Mouse (Mus musculus): Measurements from ENCODE around the gene Camkk2. TPM values are rescaled to one million over a fixed set of nuclear protein-coding genes. Genes with fewer than 3 reads are reported as not detected.

Gene Camkk2
- polyA plus RNA-seq, 1 experiment from 2014 or later = 11.8 TPM

DNA sequence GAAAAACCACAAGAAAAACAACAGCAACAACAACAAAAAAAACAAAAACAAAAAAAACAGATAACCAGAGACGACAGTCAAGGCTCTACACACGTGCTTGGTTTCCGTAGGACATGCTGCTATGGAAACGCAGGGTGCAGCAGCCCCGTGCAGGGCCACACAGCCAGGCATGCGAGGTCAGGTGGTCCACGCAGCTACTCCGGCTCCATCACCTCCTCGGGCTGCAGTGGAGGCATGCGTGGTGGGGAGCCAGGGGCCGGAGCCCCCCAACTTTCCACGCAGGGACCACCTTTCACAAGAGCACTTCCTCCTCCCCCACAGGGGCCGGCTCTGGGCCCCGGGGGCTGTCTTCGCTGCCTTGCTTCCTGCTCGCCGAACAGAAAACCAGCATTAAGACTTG, 45.3 kb downstream of the Camkk2 start:
- Histone ChIP-seq H3K4me1 (replicated peaks) (peaks cover 27% of the 10 kb centered on the region), H3K9me3 (replicated peaks) (no peaks in the 10 kb centered on the region), H3K4me3 (0 out of 2 replicates have a peak overlapping the region, but pooled peaks have one; percentile 12), H3K27ac (no peak overlapping the region), H3K36me3 (no peaks in the 10 kb centered on the region), H3K9ac (no peak overlapping the region), H3K27me3 (no peaks in the 10 kb centered on the region), H3K4me2 (peak overlapping the region; percentile 39)
- no peak for ATAC-seq (replicated peaks; ENCODE audit: insufficient number of reproducible peaks, insufficient read depth, low FRiP score, low read depth)
- WGBS = 49% methylated on average over 17 of the region's 17 CpGs

DNA sequence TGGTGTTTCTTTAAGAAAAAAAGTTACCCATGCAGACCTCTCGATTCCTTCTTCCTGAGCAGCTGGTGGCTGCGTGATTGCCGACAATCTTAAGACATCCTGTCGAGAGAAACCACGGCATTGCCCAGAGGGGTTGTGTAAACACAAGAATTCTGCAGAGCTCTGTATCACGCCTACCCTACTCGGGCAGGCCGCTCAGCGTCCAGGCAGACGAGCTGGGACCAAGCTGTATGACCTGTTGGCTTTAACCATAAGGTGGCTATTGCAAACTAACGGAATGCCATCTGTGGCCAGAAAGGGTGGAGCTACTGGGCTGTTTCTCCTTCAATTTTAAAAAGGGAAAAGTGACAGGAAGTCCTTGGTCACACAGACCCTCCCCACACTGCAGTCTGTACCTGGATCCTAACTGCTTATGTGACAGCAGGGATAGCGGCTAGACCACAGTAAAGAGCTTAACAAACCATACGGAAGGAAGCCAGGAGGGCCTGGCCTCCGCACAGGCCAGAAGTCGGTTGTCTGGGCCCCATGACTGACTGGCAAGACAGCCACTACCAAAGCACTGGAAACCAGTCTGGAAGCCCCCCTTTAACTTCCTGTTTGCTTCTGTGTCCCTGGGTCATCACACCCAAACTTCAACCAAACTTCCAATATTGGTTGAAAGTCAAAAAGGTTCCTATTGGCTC, 47.1 kb downstream of the Camkk2 start:
- Histone ChIP-seq H3K27me3 (no peaks in the 10 kb centered on the region), H3K9ac (peak overlapping the region; percentile 11; the same call in 1 of the 2 replicates), H3K9me3 (replicated peaks) (no peaks in the 10 kb centered on the region), H3K4me2 (peak overlapping the region; percentile 36), H3K27ac (peak overlapping the region; percentile 79), H3K36me3 (peaks cover 6% of the 10 kb centered on the region; the same call in 1 of the 2 replicates), H3K4me3 (no peak overlapping the region), H3K4me1 (replicated peaks) (peaks cover 27% of the 10 kb centered on the region)
- ATAC-seq (replicated peaks; ENCODE audit: insufficient number of reproducible peaks, insufficient read depth, low FRiP score, low read depth) = peak; percentile 69
- WGBS = 32% methylated on average over 15 of the region's 15 CpGs

DNA sequence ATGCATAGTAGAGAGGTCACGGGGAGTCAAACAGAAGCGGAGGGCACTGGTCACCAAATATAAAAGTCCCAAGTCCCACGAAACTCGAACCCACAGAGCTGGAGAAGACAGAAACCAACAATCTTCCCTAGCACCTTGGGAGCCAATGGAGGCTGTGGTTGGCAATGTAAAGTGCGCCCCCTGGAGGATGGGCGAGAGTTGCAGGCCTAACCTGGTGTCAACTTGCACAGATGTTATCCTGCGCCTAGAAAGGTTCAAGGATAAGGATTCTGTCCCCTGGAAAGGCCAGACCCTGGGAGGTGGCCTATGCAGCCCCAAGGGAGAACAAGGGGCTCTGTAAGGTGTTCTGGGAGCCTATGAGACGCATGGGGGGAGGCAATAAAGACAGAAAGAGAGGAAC, 47.9 kb downstream of the Camkk2 start:
- no peaks in the 10 kb centered on the region for H3K9me3 ChIP-seq (replicated peaks)
- H3K27ac ChIP-seq = peak overlapping the region; percentile 79
- H3K4me1 ChIP-seq (replicated peaks) = peaks cover 27% of the 10 kb centered on the region
- no peak for ATAC-seq (replicated peaks; ENCODE audit: insufficient number of reproducible peaks, insufficient read depth, low FRiP score, low read depth)
- H3K36me3 ChIP-seq = peaks cover 6% of the 10 kb centered on the region; the same call in 1 of the 2 replicates
- WGBS = 72% methylated on average over 8 of the region's 8 CpGs
- H3K9ac ChIP-seq = no peak overlapping the region
- no peak overlapping the region for H3K4me3 ChIP-seq
- no peaks in the 10 kb centered on the region for H3K27me3 ChIP-seq
- H3K4me2 ChIP-seq = peak overlapping the region; percentile 36; the same call in 1 of the 2 replicates

- Histone ChIP-seq H3K4me1 (replicated peaks) (peaks cover 32% of the 10 kb centered on the region), H3K4me3 (no peak overlapping the region), H3K36me3 (peaks cover 6% of the 10 kb centered on the region; the same call in 1 of the 2 replicates), H3K9ac (no peak overlapping the region), H3K9me3 (replicated peaks) (no peaks in the 10 kb centered on the region), H3K4me2 (no peak overlapping the region), H3K27me3 (no peaks in the 10 kb centered on the region), H3K27ac (no peak overlapping the region)
- ATAC-seq (replicated peaks; ENCODE audit: insufficient number of reproducible peaks, insufficient read depth, low FRiP score, low read depth) = no peak
- 73% methylated on average over 10 of the region's 10 CpGs for WGBS
Observed at GRCm38 (mm10) chr5:122730776-122731175, 48.4 kb downstream of the Camkk2 start.

DNA sequence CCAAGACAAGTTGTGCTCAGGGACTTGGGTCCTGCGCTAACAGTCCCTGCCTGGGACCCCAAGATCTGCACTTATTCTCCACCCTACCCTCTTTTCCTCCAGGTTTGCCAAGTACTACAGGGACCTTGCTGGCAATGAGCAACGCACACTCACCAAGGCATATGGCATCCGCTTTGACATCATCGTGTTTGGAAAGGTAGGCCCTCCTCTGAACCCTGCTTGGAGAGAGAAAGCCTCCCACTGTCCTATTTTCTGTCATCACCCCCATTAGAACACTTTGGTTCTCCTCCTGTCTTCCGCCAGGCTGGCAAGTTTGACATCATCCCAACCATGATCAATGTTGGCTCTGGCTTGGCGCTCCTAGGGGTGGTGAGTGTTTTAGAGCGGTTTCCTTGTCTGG, 52.1 kb downstream of the Camkk2 start:
- ATAC-seq (replicated peaks; ENCODE audit: insufficient number of reproducible peaks, insufficient read depth, low FRiP score, low read depth) = no peak

GRCm38 (mm10) chr5:122726595-122726994, 52.6 kb downstream of the Camkk2 start:
- Histone ChIP-seq H3K27me3 (no peaks in the 10 kb centered on the region), H3K9ac (no peak overlapping the region), H3K4me3 (no peak overlapping the region), H3K36me3 (peaks cover 6% of the 10 kb centered on the region; the same call in 1 of the 2 replicates), H3K9me3 (replicated peaks) (no peaks in the 10 kb centered on the region), H3K27ac (no peak overlapping the region), H3K4me1 (replicated peaks) (peaks cover 18% of the 10 kb centered on the region), H3K4me2 (no peak overlapping the region)
- ATAC-seq (replicated peaks; ENCODE audit: insufficient number of reproducible peaks, insufficient read depth, low FRiP score, low read depth) = no peak
- 72% methylated on average over 5 of the region's 5 CpGs for WGBS

More for the DNA sequence above, 52.1 kb downstream of the Camkk2 start:
- H3K4me3 ChIP-seq = no peak overlapping the region
- H3K36me3 ChIP-seq = peaks cover 6% of the 10 kb centered on the region; the same call in 1 of the 2 replicates
- H3K9me3 ChIP-seq (replicated peaks) = no peaks in the 10 kb centered on the region
- H3K9ac ChIP-seq = no peak overlapping the region
- H3K27ac ChIP-seq = no peak overlapping the region
- peaks cover 22% of the 10 kb centered on the region for H3K4me1 ChIP-seq (replicated peaks)
- 93% methylated on average over 7 of the region's 7 CpGs for WGBS
- H3K4me2 ChIP-seq = no peak overlapping the region
- no peaks in the 10 kb centered on the region for H3K27me3 ChIP-seq

GRCm38 (mm10) chr5:122726068-122726467, 53.1 kb downstream of the Camkk2 start:
- no peak overlapping the region for H3K4me2 ChIP-seq
- H3K36me3 ChIP-seq = peaks cover 6% of the 10 kb centered on the region; the same call in 1 of the 2 replicates
- H3K27me3 ChIP-seq = no peaks in the 10 kb centered on the region
- H3K9me3 ChIP-seq (replicated peaks) = no peaks in the 10 kb centered on the region
- H3K4me3 ChIP-seq = no peak overlapping the region
- WGBS = 20% methylated on average over 7 of the region's 7 CpGs
- peaks cover 14% of the 10 kb centered on the region; the same call in 1 of the 2 replicates for H3K4me1 ChIP-seq (replicated peaks)
- H3K9ac ChIP-seq = no peak overlapping the region
- H3K27ac ChIP-seq = no peak overlapping the region
- ATAC-seq (replicated peaks; ENCODE audit: insufficient number of reproducible peaks, insufficient read depth, low FRiP score, low read depth) = peak; percentile 19

DNA sequence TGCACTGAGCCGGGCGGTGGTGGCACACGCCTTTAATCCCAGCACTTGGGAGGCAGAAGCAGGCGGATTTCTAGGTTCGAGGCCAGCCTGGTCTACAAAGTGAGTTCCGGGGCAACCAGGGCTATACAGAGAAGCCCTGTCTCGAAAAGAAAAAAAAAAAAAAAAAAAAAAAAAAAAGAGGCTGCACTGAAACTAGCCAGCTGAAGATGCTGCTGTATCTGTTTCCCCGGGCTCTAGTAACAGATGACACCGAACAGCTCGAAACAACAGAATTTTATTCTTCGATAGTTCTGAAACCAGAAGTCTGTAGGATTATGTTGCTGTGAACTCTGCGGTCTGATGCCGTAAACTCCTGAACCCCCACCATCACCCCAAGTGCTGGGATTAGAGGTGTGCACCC, 53.8 kb downstream of the Camkk2 start:
- ATAC-seq (replicated peaks; ENCODE audit: insufficient number of reproducible peaks, insufficient read depth, low FRiP score, low read depth) = no peak
- Histone ChIP-seq H3K4me1 (replicated peaks) (peaks cover 10% of the 10 kb centered on the region; the same call in 1 of the 2 replicates), H3K27ac (no peak overlapping the region), H3K9ac (no peak overlapping the region), H3K27me3 (no peaks in the 10 kb centered on the region), H3K36me3 (peaks cover 6% of the 10 kb centered on the region; the same call in 1 of the 2 replicates), H3K4me3 (no peak overlapping the region), H3K9me3 (replicated peaks) (no peaks in the 10 kb centered on the region), H3K4me2 (no peak overlapping the region)
- 86% methylated on average over 13 of the region's 13 CpGs for WGBS

DNA sequence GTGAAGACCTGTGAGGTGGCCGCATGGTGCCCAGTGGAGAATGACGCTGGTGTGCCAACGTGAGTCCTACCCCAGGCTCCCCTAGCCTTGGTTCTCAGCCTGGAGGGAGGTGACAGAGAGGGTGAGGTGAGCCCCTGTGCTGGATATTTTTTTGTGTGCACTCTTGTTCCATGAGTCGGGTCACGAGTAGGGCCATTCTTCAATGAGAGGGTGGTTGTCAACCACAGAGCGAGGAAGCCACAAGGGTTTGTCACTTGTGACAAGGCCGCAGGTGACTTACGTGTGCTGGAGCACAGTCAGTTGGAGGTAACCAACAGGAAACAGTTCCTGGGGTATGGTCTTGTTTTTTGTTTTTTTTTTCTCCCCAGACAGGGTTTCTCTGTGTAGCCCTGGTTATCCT, 60.0 kb downstream of the Camkk2 start:
- Histone ChIP-seq H3K36me3 (peaks cover 8% of the 10 kb centered on the region), H3K4me2 (no peak overlapping the region), H3K9ac (no peak overlapping the region), H3K4me1 (replicated peaks) (no peaks in the 10 kb centered on the region), H3K4me3 (no peak overlapping the region), H3K27me3 (no peaks in the 10 kb centered on the region), H3K9me3 (replicated peaks) (no peaks in the 10 kb centered on the region; the same call in 1 of the 2 replicates), H3K27ac (no peak overlapping the region)
- 86% methylated on average over 8 of the region's 8 CpGs for WGBS
- no peak for ATAC-seq (replicated peaks; ENCODE audit: insufficient number of reproducible peaks, insufficient read depth, low FRiP score, low read depth)

GRCm38 (mm10) chr5:122718400-122718799, 60.8 kb downstream of the Camkk2 start:
- Histone ChIP-seq H3K27me3 (no peaks in the 10 kb centered on the region), H3K4me3 (no peak overlapping the region), H3K4me1 (replicated peaks) (no peaks in the 10 kb centered on the region), H3K4me2 (no peak overlapping the region), H3K9me3 (replicated peaks) (no peaks in the 10 kb centered on the region; the same call in 1 of the 2 replicates), H3K36me3 (peaks cover 8% of the 10 kb centered on the region), H3K27ac (no peak overlapping the region), H3K9ac (no peak overlapping the region)
- 0 out of 2 replicates have a peak, but pooled peaks have one; percentile 18 for ATAC-seq (replicated peaks; ENCODE audit: insufficient number of reproducible peaks, insufficient read depth, low FRiP score, low read depth)
- WGBS = 58% methylated on average over 7 of the region's 7 CpGs

GRCm38 (mm10) chr5:122716793-122717192, 62.4 kb downstream of the Camkk2 start:
- no peak for ATAC-seq (replicated peaks; ENCODE audit: insufficient number of reproducible peaks, insufficient read depth, low FRiP score, low read depth)
- Histone ChIP-seq H3K9ac (no peak overlapping the region), H3K36me3 (peaks cover 8% of the 10 kb centered on the region), H3K4me2 (no peak overlapping the region), H3K9me3 (replicated peaks) (no peaks in the 10 kb centered on the region; the same call in 1 of the 2 replicates), H3K4me3 (no peak overlapping the region), H3K27me3 (no peaks in the 10 kb centered on the region), H3K4me1 (replicated peaks) (no peaks in the 10 kb centered on the region), H3K27ac (no peak overlapping the region)
- 97% methylated on average over 2 of the region's 2 CpGs for WGBS

DNA sequence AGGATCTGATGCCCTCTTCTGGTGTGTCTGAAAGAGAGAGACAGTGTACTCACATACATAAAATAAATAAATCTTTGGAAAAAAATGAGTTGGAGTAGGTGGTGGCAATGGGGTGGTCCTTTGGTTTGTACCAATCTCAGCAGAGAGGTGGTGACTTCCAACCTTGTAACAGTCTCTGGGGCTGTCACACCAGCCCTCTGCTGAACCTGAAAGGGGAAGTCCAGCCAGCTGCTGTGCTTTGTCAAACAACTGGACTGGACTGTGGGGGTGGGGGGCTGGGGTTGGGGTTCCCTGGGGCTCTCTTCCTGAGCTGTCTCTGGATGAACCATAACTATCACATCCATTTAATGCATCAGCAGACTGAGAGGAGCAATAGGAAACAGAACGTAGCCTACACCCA, 63.5 kb downstream of the Camkk2 start:
- WGBS = 77% methylated on average over 1 of the region's 1 CpGs

More for the DNA sequence above, 63.5 kb downstream of the Camkk2 start:
- H3K9ac ChIP-seq = no peak overlapping the region
- no peaks in the 10 kb centered on the region for H3K27me3 ChIP-seq
- no peak overlapping the region for H3K4me2 ChIP-seq
- H3K4me1 ChIP-seq (replicated peaks) = no peaks in the 10 kb centered on the region
- H3K27ac ChIP-seq = no peak overlapping the region
- ATAC-seq (replicated peaks; ENCODE audit: insufficient number of reproducible peaks, insufficient read depth, low FRiP score, low read depth) = no peak
- peaks cover 8% of the 10 kb centered on the region for H3K36me3 ChIP-seq
- H3K4me3 ChIP-seq = no peak overlapping the region
- H3K9me3 ChIP-seq (replicated peaks) = no peaks in the 10 kb centered on the region; the same call in 1 of the 2 replicates

Data from heart, embryonic 15.5 days (tissue).